Mouse (Mus musculus): ENCODE data around the gene Lpin2. TPM values are rescaled to one million over a fixed set of nuclear protein-coding genes. Genes with fewer than 3 reads are reported as not detected.

The Lpin2 gene
- total and polyA plus RNA-seq, 3 experiments = 22.4 to 32.1 TPM; not detected in 1

DNA sequence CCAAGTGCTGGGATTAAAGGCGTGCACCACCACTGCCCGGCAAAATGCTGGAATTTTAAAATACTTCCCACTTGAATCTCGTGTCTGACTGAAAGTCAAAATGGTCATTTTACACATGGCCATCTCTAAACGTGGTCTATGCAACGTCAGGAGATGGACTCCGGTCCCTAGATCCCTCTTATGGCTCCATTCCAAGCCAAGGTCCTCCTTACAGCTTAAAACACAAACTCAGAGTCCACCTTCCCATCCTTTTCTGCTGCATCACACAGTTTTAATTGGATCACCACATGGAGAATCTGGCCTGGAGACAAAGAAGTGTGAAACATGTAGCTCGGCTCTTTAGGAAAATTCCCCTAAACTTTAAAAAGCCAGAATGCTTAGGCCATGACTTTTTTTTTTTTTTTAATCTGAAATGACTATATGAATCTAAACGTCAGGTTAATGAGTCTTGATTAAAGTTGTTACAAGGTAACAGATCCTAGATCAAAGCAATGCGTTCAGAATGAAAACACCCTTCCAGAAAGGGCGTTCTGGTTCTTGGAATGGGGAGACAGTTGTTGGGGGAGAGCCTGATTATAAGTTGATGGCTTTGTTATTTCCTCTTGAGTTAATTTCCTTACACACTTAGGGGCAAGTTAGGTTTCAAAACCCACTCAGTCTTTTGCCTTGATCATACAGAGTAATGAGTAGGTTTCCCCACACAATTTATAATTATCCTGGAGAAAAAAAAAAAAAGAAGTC is 106.6 kb downstream of the Lpin2 start:
- Histone ChIP-seq H3K27ac (ENCODE audit: control insufficient read depth, low read depth, low read length) (peak overlapping the region; percentile 94), H3K4me1 (ENCODE audit: control insufficient read depth in 1 of 2, insufficient read depth in 2 of 2, low read length in 2 of 2) (peaks cover 62 to 82% of the 10 kb centered on the region in 2 experiments), H3K9ac (ENCODE audit: control insufficient read depth, low read depth, low read length, poor library complexity, severe bottlenecking) (peak overlapping the region; percentile 38), H3K9me3 (replicated peaks; ENCODE audit: insufficient read depth, low read length) (no peaks in the 10 kb centered on the region), H3K79me2 (ENCODE audit: control insufficient read depth, insufficient read depth, low read length, poor library complexity) (peaks cover 24% of the 10 kb centered on the region), H3K4me3 (ENCODE audit: control insufficient read depth in 1 of 2, insufficient read depth in 1 of 2, low read depth in 2 of 2, low read length in 2 of 2) (no peak overlapping the region), H3K27me3 (ENCODE audit: control insufficient read depth in 1 of 2, insufficient read depth in 2 of 2, low read length in 2 of 2) (no peaks in the 10 kb centered on the region), H3K36me3 (ENCODE audit: control insufficient read depth in 1 of 2, insufficient read depth in 2 of 2, low read length in 2 of 2) (peaks cover 0 to 83% of the 10 kb centered on the region in 2 experiments; a peak in 3 of 4 replicates)
- TF ChIP-seq USF1 (IDR thresholded peaks at IDR 0.05; ENCODE audit: low read depth, low read length) = no peak
- TF ChIP-seq GATA1 (IDR thresholded peaks at IDR 0.05; ENCODE audit: low read depth, low read length) = no peak
- no peak for TF ChIP-seq POLR2AphosphoS2 (IDR thresholded peaks at IDR 0.05; ENCODE audit: low read length)
- TF ChIP-seq KAT2A (conservative IDR thresholded peaks at IDR 0.05; ENCODE audit: low read depth, low read length) = no peak
- no peak for TF ChIP-seq E2F4 (IDR thresholded peaks at IDR 0.05; ENCODE audit: borderline replicate concordance, low read depth, low read length)
- TF ChIP-seq MYC (IDR thresholded peaks at IDR 0.05; ENCODE audit: low read depth, low read length) = peak; percentile 18; the same call in 1 of the 2 replicates
- TF ChIP-seq CHD2 (IDR thresholded peaks at IDR 0.05; ENCODE audit: low read length) = no peak
- TF ChIP-seq RCOR1 (IDR thresholded peaks at IDR 0.05; ENCODE audit: low read depth, low read length) = no peak
- peak; percentile 67 for TF ChIP-seq ZNF384 (IDR thresholded peaks at IDR 0.05; ENCODE audit: low read depth, low read length)
- TF ChIP-seq GABPA (IDR thresholded peaks at IDR 0.05; ENCODE audit: low read depth, low read length) = no peak
- no peak for TF ChIP-seq RAD21 (IDR thresholded peaks at IDR 0.05; ENCODE audit: low read depth, low read length)
- TF ChIP-seq POLR2AphosphoS5 (IDR thresholded peaks at IDR 0.05; ENCODE audit: borderline replicate concordance, low read depth, low read length) = no peak
- TF ChIP-seq ZKSCAN1 (IDR thresholded peaks at IDR 0.05; ENCODE audit: low read depth, low read length) = no peak
- no peak for TF ChIP-seq TAL1 (IDR thresholded peaks at IDR 0.05; ENCODE audit: low read length)
- 0 out of 2 replicates have a peak, but pooled peaks have one; percentile 30 for TF ChIP-seq JUND (IDR thresholded peaks at IDR 0.05; ENCODE audit: low read depth, low read length)
- TF ChIP-seq MYB (IDR thresholded peaks at IDR 0.05; ENCODE audit: low read depth, low read length) = peak; percentile 42; the same call in 1 of the 2 replicates
- no peak for TF ChIP-seq CTCF (IDR thresholded peaks at IDR 0.05 in 2 of 3, conservative IDR thresholded peaks at IDR 0.05 in 1 of 3; ENCODE audit: control insufficient read depth in 1 of 3, insufficient read depth in 1 of 3, low read depth in 2 of 3, low read length in 3 of 3, poor library complexity in 1 of 3, severe bottlenecking in 1 of 3)
- no peak for TF ChIP-seq USF2 (IDR thresholded peaks at IDR 0.05; ENCODE audit: borderline replicate concordance in 1 of 2, insufficient read depth in 1 of 2, low read depth in 1 of 2, low read length in 2 of 2)
- TF ChIP-seq MAX (IDR thresholded peaks at IDR 0.05; ENCODE audit: low read length) = no peak
- TF ChIP-seq POLR2A (IDR thresholded peaks at IDR 0.05; ENCODE audit: control insufficient read depth in 1 of 2, insufficient read depth in 1 of 2, low read depth in 1 of 2, low read length in 2 of 2, poor library complexity in 1 of 2) = no peak
- no peak for TF ChIP-seq ZMIZ1 (IDR thresholded peaks at IDR 0.05; ENCODE audit: low read depth, low read length)
- TF ChIP-seq NRF1 (IDR thresholded peaks at IDR 0.05; ENCODE audit: insufficient read depth, low read depth, low read length, poor library complexity, severe bottlenecking) = no peak
- no peak for TF ChIP-seq TBP (IDR thresholded peaks at IDR 0.05; ENCODE audit: low read depth, low read length)
- no peak; a peak in 1 of 4 replicates for TF ChIP-seq EP300 (IDR thresholded peaks at IDR 0.05; ENCODE audit: low read depth in 1 of 2, low read length in 2 of 2)
- peak; percentile 66; the same call in 1 of the 2 replicates for TF ChIP-seq MAZ (IDR thresholded peaks at IDR 0.05; ENCODE audit: low read depth, low read length)
- peak; percentile 12; the same call in 1 of the 2 replicates for TF ChIP-seq CHD1 (IDR thresholded peaks at IDR 0.05; ENCODE audit: low read depth, low read length)
- TF ChIP-seq MAFK (IDR thresholded peaks at IDR 0.05; ENCODE audit: borderline replicate concordance, low read depth, low read length) = no peak
- no peak for TF ChIP-seq MEF2A (IDR thresholded peaks at IDR 0.05; ENCODE audit: extremely low read depth, insufficient replicate concordance, low read depth, low read length, poor library complexity, severe bottlenecking)
- peak; percentile 45 for DNase-seq (ENCODE audit: low read depth, low spot score)
